Mouse (Mus musculus) ES-E14 (cell line): Measurements from ENCODE around the gene Rpe. TPM values are rescaled to one million over a fixed set of nuclear protein-coding genes. Genes with fewer than 3 reads are reported as not detected.

Experiments
- DNase-seq: peaks from one replicate; pipeline ENCODE4 v3.0.0-alpha.2; 2013; ENCODE audit warnings: low read depth, low spot score
- H3K27ac ChIP-seq: 2 replicates; pipeline ENCODE4 v1.5.1; 2012; ENCODE audit warnings: low read depth, mild to moderate bottlenecking, low read length, moderate library complexity, mixed read lengths; ENCODE audit not compliant: poor library complexity, insufficient read depth, severe bottlenecking
- H3K36me3 ChIP-seq: 2 replicates; pipeline ENCODE4 v1.6.1; 2012; ENCODE audit warnings: mild to moderate bottlenecking, low read length, moderate library complexity, mixed read lengths; ENCODE audit not compliant: control insufficient read depth, poor library complexity, insufficient read depth, severe bottlenecking
- H3K4me1 ChIP-seq, 2 experiments: fragments of 150-350 bp in 1 of 2; sonication (generic) in 1 of 2; 2 replicates each; pipeline ENCODE4 v1.6.1; 2012; ENCODE audit warnings: low read length in 2 of 2, mild to moderate bottlenecking in 1 of 2, mixed read lengths in 1 of 2; ENCODE audit not compliant: control insufficient read depth in 2 of 2, insufficient read depth in 2 of 2, poor library complexity in 1 of 2
- H3K4me3 ChIP-seq, 2 experiments: fragments of 150-350 bp in 1 of 2; sonication (generic) in 1 of 2; 2 replicates each; pipeline ENCODE4 v1.5.1; 2012; ENCODE audit warnings: low read length in 2 of 2, low read depth in 1 of 2, mild to moderate bottlenecking in 1 of 2, mixed read lengths in 1 of 2; ENCODE audit not compliant: insufficient read depth in 1 of 2, poor library complexity in 1 of 2, severe bottlenecking in 1 of 2
- H3K9ac ChIP-seq: 2 replicates; pipeline ENCODE4 v1.6.1; 2012; ENCODE audit warnings: low read depth, mild to moderate bottlenecking, low read length, mixed read lengths; ENCODE audit not compliant: poor library complexity, insufficient read depth, severe bottlenecking
- H3K9me3 ChIP-seq: fragments of 150-350 bp; sonication (generic); 2 replicates; pipeline ENCODE4 v1.6.1; 2012; ENCODE audit warnings: low read depth, mild to moderate bottlenecking, low read length; ENCODE audit not compliant: control insufficient read depth, insufficient read depth
- CHD2 ChIP-seq: IDR thresholded peaks from 2 replicates; pipeline ENCODE4 v1.6.1; 2014; ENCODE audit warnings: mild to moderate bottlenecking, low read depth, low read length, inconsistent platforms
- HCFC1 ChIP-seq: IDR thresholded peaks from 2 replicates; pipeline ENCODE4 v1.6.1; 2012; ENCODE audit warnings: low read length, inconsistent platforms, borderline replicate concordance; ENCODE audit not compliant: insufficient read depth
- MAFK ChIP-seq: IDR thresholded peaks from 2 replicates; pipeline ENCODE4 v1.6.1; 2014; ENCODE audit warnings: mild to moderate bottlenecking, low read depth, low read length, inconsistent platforms; ENCODE audit not compliant: insufficient read depth
- ZC3H11A ChIP-seq: IDR thresholded peaks from 2 replicates; pipeline ENCODE4 v1.6.1; 2012; ENCODE audit warnings: low read depth, mild to moderate bottlenecking, inconsistent platforms, low read length, borderline replicate concordance
- ZNF384 ChIP-seq: IDR thresholded peaks from 2 replicates; pipeline ENCODE4 v1.6.1; 2012; ENCODE audit warnings: low read depth, low read length, inconsistent platforms
- in situ Hi-C, 2 experiments: fragments of 600-800 bp; cut with MboI; formaldehyde crosslinking; loops; one replicate each; pipeline ENCODE4 v1.15.1; 2025; ENCODE audit warnings: low sequenced_read_pairs in 2 of 2, inconsistent platforms in 1 of 2; ENCODE audit not compliant: unreplicated experiment in 2 of 2
- total RNA-seq: library from RNA; depleted of rRNA; stranded (reverse); fragments of 300-350 nt; gene quantifications from 2 replicates; pipeline ENCODE4 v1.2.3, GENCODE M21; 2012; rRNA removed

The Rpe gene
- 67.9 and 73.3 TPM in 2 replicates for total RNA-seq

DNA sequence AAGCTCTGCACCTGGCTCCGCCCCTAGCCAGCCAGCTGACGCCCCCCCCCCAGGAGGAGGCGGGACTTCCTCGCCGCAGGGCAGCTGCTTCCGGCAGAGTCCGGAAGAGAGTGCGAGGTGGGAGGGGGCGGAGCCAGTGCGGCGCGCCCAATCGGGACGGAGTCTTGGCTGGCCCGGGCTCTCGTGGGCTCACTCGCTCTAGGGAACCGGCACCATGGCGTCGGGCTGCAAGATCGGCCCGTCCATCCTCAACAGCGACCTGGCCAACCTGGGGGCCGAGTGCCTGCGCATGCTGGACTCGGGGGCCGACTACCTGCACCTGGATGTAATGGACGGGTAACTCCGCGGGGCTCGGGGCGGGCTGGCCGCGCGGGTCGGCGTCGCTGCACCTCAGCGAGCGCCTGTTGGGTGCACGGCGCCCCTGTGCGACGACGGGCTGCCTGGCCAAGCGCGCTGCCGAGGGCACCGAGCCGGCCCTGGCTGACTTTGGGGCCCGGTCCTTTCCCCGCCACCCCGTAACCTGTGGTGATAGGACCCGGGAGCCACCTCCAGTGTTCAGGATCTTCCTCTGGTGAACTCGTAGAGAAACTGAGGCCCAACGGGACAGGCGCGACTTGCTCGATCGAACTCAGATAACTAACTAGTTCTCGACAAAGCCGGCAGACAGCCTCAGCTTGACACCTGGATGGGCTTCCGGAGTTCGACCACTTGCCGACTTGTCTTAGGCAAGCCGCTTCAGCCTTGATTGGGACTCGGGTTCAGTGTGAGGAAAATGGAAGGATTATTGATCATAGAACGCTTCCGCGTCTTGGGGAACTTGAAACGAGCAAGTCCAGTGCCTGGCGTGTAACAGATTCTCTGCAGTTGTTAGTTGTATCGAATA, at the start of gene Rpe:
Rpe (plus strand) TSS at position 139 of the 883 bp plus-strand sequence.
- in situ Hi-C loops = no loop called here
- Histone ChIP-seq H3K4me1 (peaks cover 0 to 4% of the 10 kb centered on the region in 2 experiments; a peak in 2 of 4 replicates), H3K4me3 (peak within 1 kb of the TSS; percentile 94 to 96), H3K36me3 (peaks cover 2% of the 10 kb centered on the region), H3K27ac (peak within 1 kb of the TSS; percentile 91), H3K9me3 (no peaks in the 10 kb centered on the region), H3K9ac (peak within 1 kb of the TSS; percentile 97)
- DNase-seq = peak; percentile 82
- TF ChIP-seq MAFK = no peak
- TF ChIP-seq ZC3H11A = no peak

DNA sequence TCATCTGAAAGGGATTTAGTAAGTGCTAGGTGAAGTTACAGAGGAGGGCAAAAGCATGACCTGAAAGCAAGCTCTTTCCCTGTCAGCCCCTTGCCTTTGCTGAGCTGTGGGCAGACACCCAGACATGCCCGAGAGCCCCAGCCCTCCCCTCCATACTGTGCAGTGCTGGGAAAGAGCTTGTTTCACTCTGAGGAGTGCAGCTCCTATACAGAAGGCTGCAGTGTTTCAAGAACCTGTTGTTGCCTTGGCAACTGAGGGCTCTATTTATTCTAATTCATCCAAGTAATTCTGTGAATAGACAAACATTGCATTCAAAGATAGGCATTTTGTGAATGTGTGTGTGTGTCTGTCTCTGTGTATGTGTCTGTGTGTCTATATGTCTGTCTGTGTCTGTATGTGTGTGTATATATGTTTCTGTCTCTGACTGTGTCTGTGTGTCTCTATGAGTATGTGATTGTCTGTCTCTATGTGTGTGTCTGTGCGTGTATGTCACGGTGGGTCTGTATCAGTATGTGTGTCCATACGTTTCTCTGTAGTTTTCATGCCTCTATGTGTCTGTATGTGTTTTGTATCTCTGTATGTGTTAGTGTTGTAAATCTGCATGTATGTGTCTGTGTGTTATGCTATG, 45.4 kb upstream of the Rpe start:
- H3K9me3 ChIP-seq = no peaks in the 10 kb centered on the region
- in situ Hi-C loops = no loop called here
- DNase-seq = no peak

DNA sequence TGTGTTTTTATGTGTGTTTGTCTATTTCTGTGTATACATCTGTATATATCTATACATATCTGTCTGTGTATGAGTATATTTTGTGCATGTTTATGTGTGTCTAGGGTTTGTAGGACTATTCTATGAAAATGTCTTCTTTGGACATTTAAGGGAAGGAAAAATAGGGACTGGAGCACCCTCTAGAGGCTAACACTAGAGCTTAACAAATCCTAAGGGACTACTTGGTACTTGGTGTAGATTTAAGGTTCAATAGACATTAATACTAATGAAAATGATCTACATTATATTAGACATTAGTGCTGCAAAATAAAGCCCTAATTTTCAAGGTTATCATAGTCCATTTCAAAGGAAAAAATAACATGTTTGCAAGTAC, 44.9 kb upstream of the Rpe start:
- Histone ChIP-seq H3K9ac (no peak overlapping the region), H3K4me3 (no peak overlapping the region), H3K4me1 (no peaks in the 10 kb centered on the region), H3K27ac (no peak overlapping the region), H3K36me3 (no peaks in the 10 kb centered on the region), H3K9me3 (no peaks in the 10 kb centered on the region)
- peak; percentile 53 for DNase-seq
- in situ Hi-C loops = no loop called here
- TF ChIP-seq MAFK (no peak), HCFC1 (no peak), ZC3H11A (peak; percentile 56; the same call in 1 of the 2 replicates)

More for the DNA sequence above, 45.4 kb upstream of the Rpe start:
- no peak for TF ChIP-seq ZC3H11A
- no peak overlapping the region for H3K9ac ChIP-seq
- no peaks in the 10 kb centered on the region for H3K36me3 ChIP-seq
- H3K4me3 ChIP-seq = no peak overlapping the region
- H3K4me1 ChIP-seq = no peaks in the 10 kb centered on the region
- no peak overlapping the region for H3K27ac ChIP-seq

DNA sequence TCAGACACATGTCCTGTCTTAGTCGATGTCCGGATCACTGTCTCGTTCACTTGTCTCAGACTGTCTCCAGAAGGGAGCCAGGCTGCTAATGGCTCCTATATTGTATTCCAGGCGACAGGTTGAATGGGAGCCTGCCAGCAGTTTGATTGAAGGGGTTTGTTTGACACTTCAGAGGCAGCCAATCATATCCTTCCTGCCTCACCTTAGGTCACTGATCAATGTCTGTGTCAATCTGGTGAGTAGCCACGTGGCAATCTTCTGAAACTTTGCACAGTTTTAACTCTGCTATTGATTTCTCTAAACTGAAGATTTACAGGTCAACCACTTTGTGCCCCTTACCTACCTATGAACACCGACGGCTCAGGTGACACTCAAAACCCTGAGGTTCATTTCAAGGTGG, 29.2 kb upstream of the Rpe start:
- H3K4me3 ChIP-seq = no peak overlapping the region
- in situ Hi-C loops = no loop called here

DNA sequence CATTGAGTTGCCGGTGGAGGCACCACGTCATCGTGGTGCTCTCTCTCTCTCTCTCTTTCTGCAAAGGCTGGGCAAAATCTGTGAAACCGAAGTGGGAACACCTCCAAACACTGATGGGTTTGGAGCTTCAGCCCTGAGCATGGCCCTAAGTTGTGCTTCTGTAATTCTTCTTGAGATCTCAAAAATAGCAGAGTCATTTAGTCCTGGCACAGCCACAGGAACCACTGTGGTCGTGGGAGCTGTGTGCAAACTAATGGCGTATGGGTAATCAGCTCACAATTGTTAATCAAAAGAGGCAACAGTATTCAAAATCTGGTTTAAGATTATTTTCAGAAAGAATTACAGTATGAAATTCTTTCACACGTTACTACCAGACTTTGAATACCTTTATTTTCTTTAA, 27.8 kb upstream of the Rpe start:
- Histone ChIP-seq H3K27ac (no peak overlapping the region), H3K9ac (no peak overlapping the region), H3K4me1 (no peaks in the 10 kb centered on the region), H3K4me3 (no peak overlapping the region), H3K9me3 (no peaks in the 10 kb centered on the region), H3K36me3 (no peaks in the 10 kb centered on the region)
- in situ Hi-C loops = no loop called here
- TF ChIP-seq ZC3H11A (no peak), CHD2 (no peak), ZNF384 (no peak), MAFK (no peak), HCFC1 (no peak)
- DNase-seq = no peak

More for the DNA sequence above, 29.2 kb upstream of the Rpe start:
- TF ChIP-seq CHD2 (no peak), ZC3H11A (no peak), ZNF384 (no peak), HCFC1 (no peak), MAFK (no peak)
- no peaks in the 10 kb centered on the region for H3K4me1 ChIP-seq
- no peak overlapping the region for H3K9ac ChIP-seq
- H3K9me3 ChIP-seq = no peaks in the 10 kb centered on the region
- H3K36me3 ChIP-seq = no peaks in the 10 kb centered on the region
- H3K27ac ChIP-seq = no peak overlapping the region
- no peak for DNase-seq
